Mouse (Mus musculus) heart, adult 2 months (tissue): ENCODE data around the gene Phldb2. TPM values are rescaled to one million over a fixed set of nuclear protein-coding genes. Genes with fewer than 3 reads are reported as not detected.
A peak's percentile ranks its signal among the peaks of the same experiment; 100 is the strongest.

Experiments used
- DNase-seq, 2 experiments: peaks; one replicate each; pipeline ENCODE4 v3.0.0; 2021
- H3K27ac ChIP-seq: fragments of 200-600 bp; 2 replicates; pipeline ENCODE4 v1.8.1; 2022
- H3K27me3 ChIP-seq: fragments of 200-500 bp; 2 replicates; pipeline ENCODE4 v1.6.1; 2012; ENCODE audit warnings: mild to moderate bottlenecking, low read length, inconsistent platforms, mixed read lengths; ENCODE audit not compliant: control insufficient read depth, insufficient read depth
- H3K36me3 ChIP-seq: fragments of 200-500 bp; 2 replicates; pipeline ENCODE4 v1.6.1; 2012; ENCODE audit warnings: low read length, inconsistent platforms; ENCODE audit not compliant: control insufficient read depth, insufficient read depth
- H3K4me1 ChIP-seq: fragments of 200-500 bp; 2 replicates; pipeline ENCODE4 v1.6.1; 2011; ENCODE audit warnings: low read length; ENCODE audit not compliant: control insufficient read depth, insufficient read depth
- H3K4me3 ChIP-seq: fragments of 200-600 bp; 2 replicates; pipeline ENCODE4 v1.8.1; 2022
- H3K79me2 ChIP-seq: fragments of 200-500 bp; replicated peaks from 2 replicates; pipeline ENCODE4 v1.6.1; 2012; ENCODE audit warnings: mild to moderate bottlenecking, inconsistent platforms, low read length, moderate library complexity, mixed read lengths; ENCODE audit not compliant: control insufficient read depth, insufficient read depth
- H3K9ac ChIP-seq: fragments of 200-500 bp; 2 replicates; pipeline ENCODE4 v1.6.1; 2012; ENCODE audit warnings: low read depth, mild to moderate bottlenecking, control low read depth, inconsistent platforms, low read length, mixed read lengths
- CTCF ChIP-seq: fragments of 200-600 bp; IDR thresholded peaks from 2 replicates; pipeline ENCODE4 v1.8.1; 2022; ENCODE audit warnings: antibody characterized with exemption, mild to moderate bottlenecking, moderate library complexity
- EP300 ChIP-seq: fragments of 200-500 bp; IDR thresholded peaks from 2 replicates; pipeline ENCODE4 v1.6.1; 2011; ENCODE audit warnings: low read depth, low read length, control low read depth; ENCODE audit not compliant: insufficient read depth
- POLR2A ChIP-seq: fragments of 200-500 bp; IDR thresholded peaks from 2 replicates; pipeline ENCODE4 v1.6.1; 2011; ENCODE audit warnings: mild to moderate bottlenecking, low read depth, low read length, control low read depth; ENCODE audit not compliant: insufficient read depth
- WGBS: fragments of 180-500 bp; shearing (Covaris S2); methylation state at CpG from one replicate; pipeline ENCODE4 v1.1.7; 2018; 5-methylcytosine and 5-hydroxymethylcytosine counted together
- intact Hi-C: fragments of 180-260 bp; cut with DNase I; formaldehyde crosslinking; loops from one replicate; pipeline ENCODE4 v1.15.1; 2025
- polyA plus RNA-seq: library from polyadenylated mRNA; depleted of rRNA; stranded (reverse); fragments of >200 nt; gene quantifications from 2 replicates; pipeline ENCODE4 v1.2.3, GENCODE M21; 2012
- total RNA-seq, 2 experiments: library from RNA; stranded (reverse); gene quantifications; 2 replicates each; pipeline ENCODE4 v1.2.3; 2021

The Phldb2 gene
- total and polyA plus RNA-seq, 3 experiments = 3.6 to 13.0 (median 10.9) TPM

DNA sequence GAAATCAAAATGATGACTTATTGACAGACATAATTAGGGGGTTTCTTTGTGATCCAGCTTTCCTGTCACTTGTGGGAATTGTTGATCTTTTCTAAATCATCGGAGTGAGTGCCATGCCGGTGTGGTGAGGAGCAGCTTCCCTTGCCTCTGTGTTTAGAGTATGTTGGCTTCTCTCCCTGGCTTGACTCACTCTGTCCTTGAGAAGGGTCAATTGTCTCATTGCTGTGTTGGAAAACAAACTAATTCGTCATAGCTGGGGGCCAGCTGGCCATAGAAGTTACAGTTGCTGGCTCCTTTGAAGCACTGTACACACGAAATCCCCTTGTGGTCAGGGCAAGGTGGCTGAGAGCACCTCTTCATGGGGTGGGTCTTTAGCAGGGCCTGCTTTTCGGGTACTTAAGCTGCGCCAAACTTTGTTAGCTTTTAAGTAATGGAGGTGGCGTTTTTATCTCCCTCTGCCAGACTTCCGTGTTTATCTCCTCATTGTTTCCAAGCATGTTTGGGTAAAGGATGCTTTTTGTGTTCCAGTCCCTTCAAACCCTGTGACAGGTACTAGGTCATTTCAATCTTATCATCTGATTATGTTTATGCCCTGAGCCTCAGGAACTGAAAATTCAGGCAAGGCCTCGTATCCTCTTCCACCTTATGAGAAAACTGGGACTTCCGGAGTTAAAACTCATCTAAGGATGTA lies 82.0 kb downstream of the Phldb2 start:
- H3K4me3 ChIP-seq = no peak overlapping the region
- no peaks in the 10 kb centered on the region for H3K79me2 ChIP-seq
- TF ChIP-seq POLR2A = no peak
- no peak for TF ChIP-seq EP300
- no peak for TF ChIP-seq CTCF
- DNase-seq = peak; percentile 23 to 43
- H3K36me3 ChIP-seq = peaks cover 6% of the 10 kb centered on the region
- WGBS = 26% methylated on average over 10 of the region's 10 CpGs
- H3K9ac ChIP-seq = no peak overlapping the region
- peaks cover 7% of the 10 kb centered on the region for H3K4me1 ChIP-seq
- no peak overlapping the region; the same call in 1 of the 2 replicates for H3K27ac ChIP-seq
- no peaks in the 10 kb centered on the region for H3K27me3 ChIP-seq
- intact Hi-C loops = loop anchor here (2.0 kb wide), 1 partner anchor 27 kb away; no protein-coding TSS in a partner anchor

DNA sequence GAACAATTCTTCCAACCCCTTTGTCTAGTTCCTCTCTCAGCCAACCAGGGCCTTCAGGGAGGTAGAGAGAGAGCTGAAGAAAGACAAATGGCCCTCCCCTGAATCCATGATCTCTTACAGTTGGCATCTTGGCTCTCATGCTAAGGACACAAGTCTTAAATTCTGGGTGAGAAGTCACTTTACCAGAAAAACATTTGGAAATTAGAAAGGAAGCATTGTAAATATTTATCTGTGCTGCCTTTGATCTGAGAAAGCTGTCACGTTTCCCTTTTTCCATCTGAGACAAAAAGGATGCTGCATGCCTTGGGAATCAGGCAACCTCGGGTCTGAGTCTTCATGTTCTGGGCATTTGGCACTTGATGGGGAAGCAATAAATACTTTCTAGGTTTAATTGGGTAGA lies 82.7 kb downstream of the Phldb2 start:
- peaks cover 6% of the 10 kb centered on the region for H3K36me3 ChIP-seq
- H3K4me3 ChIP-seq = no peak overlapping the region
- no peak overlapping the region for H3K27ac ChIP-seq
- intact Hi-C loops = loop anchor here (2.0 kb wide), 1 partner anchor 26 kb away; no protein-coding TSS in a partner anchor
- peaks cover 7% of the 10 kb centered on the region for H3K4me1 ChIP-seq
- no peak overlapping the region for H3K9ac ChIP-seq
- H3K27me3 ChIP-seq = no peaks in the 10 kb centered on the region
- TF ChIP-seq POLR2A (no peak), EP300 (no peak), CTCF (no peak)
- WGBS = 53% methylated on average over 2 of the region's 2 CpGs
- no peak for DNase-seq
- no peaks in the 10 kb centered on the region for H3K79me2 ChIP-seq

DNA sequence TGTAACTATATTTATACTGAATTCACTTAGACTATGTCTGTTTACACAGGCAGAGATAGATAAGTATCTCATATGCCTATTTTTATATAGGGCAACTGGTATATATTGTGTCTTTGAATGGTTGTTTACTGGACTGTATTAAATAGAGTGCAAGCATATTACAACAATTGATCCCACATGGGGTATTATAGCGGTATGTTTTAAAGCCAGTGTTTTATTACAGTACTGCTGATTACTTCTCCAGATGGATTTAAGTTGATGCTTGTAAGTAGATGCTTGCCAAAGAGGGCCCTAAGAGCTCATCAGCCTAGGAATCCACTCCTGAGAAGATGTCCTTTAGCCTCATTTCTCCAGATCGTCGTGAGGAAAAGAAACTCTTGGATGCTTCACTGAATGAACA lies 84.4 kb downstream of the Phldb2 start:
- Histone ChIP-seq H3K79me2 (no peaks in the 10 kb centered on the region), H3K4me3 (no peak overlapping the region), H3K27me3 (no peaks in the 10 kb centered on the region), H3K36me3 (peaks cover 6% of the 10 kb centered on the region), H3K9ac (no peak overlapping the region), H3K4me1 (peaks cover 7% of the 10 kb centered on the region), H3K27ac (no peak overlapping the region)
- intact Hi-C loops = loop anchor here (5.0 kb wide), 1 partner anchor 53 kb away; no protein-coding TSS in a partner anchor
- no peak for DNase-seq
- TF ChIP-seq POLR2A = no peak
- TF ChIP-seq EP300 = no peak
- no peak for TF ChIP-seq CTCF
- WGBS = 46% methylated on average over 3 of the region's 3 CpGs

DNA sequence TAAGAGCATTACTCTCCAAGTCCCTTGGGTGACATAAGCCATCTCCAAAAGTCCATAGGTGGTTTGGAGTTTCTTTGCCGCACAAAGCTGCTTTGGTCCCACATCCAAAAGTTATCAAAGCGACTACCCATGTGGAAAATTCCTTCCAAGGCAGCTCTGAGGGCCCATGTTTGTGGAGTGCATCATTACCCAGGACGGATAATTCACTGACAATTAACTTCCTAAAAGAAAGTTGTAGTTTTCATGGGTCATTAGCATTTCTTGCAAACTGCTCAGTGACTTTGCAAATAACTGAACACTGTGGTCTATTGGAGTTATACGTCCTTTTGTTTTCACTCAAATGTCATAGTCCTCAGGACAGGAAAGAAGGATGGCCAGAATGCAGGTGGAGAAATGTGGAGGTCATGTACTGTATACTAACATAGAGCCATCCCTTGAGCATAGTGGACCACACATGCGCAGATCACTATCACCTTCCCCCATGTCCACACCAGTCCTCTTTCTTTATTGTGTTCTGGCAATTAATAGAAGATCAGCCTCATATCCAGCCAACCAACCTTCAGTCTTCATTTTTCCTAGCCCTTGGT lies 96.0 kb downstream of the Phldb2 start:
- Histone ChIP-seq H3K27me3 (no peaks in the 10 kb centered on the region), H3K4me1 (no peaks in the 10 kb centered on the region), H3K27ac (no peak overlapping the region), H3K4me3 (no peak overlapping the region), H3K9ac (no peak overlapping the region), H3K36me3 (no peaks in the 10 kb centered on the region), H3K79me2 (no peaks in the 10 kb centered on the region)
- TF ChIP-seq POLR2A (no peak), CTCF (no peak), EP300 (no peak)
- 92% methylated on average over 5 of the region's 5 CpGs for WGBS
- intact Hi-C loops = no loop called here
- DNase-seq = no peak

DNA sequence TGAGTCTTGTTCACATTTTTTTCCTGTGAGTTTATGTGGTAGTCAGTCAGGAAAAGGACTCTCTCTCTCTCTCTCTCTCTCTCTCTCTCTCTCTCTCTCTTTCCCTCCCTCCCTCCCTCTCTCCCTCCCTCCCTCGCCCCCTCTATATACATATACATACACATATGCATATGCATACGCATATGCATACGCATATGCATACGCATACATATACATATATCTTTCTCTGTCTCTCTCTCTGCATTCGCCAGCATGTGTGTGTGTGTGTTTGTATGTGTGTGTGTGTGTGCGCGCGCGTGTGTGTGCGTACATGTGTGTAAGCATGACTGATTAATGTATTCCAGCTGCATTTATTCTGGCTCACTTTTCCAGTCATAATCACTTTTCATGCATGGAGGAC lies 98.9 kb downstream of the Phldb2 start:
- no peak for TF ChIP-seq CTCF
- TF ChIP-seq EP300 = no peak
- TF ChIP-seq POLR2A = no peak
- WGBS = 91% methylated on average over 10 of the region's 10 CpGs

DNA sequence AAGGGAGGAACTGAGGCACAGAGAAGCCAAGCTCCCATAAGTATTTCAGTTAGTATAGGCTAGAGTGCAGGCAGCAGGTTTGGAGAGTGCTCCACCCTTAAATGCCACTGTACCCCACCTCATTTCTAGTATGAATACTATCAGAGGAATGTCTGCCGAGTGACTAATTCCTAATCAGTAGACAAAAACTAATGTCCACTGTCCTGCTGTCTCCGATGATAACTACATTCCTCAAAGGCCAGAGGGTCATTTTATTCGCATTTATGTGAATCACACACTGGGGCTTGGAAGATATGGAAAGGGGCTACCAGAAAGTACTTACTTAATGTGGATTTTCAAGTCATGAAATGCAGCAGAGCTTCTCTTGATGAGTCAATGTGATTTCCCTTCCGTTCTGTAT lies 104.4 kb downstream of the Phldb2 start:
- intact Hi-C loops = no loop called here

More for the DNA sequence above, 98.9 kb downstream of the Phldb2 start:
- Histone ChIP-seq H3K4me1 (no peaks in the 10 kb centered on the region), H3K4me3 (no peak overlapping the region), H3K9ac (no peak overlapping the region), H3K27ac (no peak overlapping the region), H3K79me2 (no peaks in the 10 kb centered on the region), H3K27me3 (no peaks in the 10 kb centered on the region), H3K36me3 (no peaks in the 10 kb centered on the region)
- intact Hi-C loops = no loop called here
- DNase-seq = no peak

More for the DNA sequence above, 104.4 kb downstream of the Phldb2 start:
- no peak overlapping the region for H3K4me3 ChIP-seq
- H3K36me3 ChIP-seq = no peaks in the 10 kb centered on the region
- DNase-seq = no peak
- H3K27me3 ChIP-seq = no peaks in the 10 kb centered on the region
- WGBS = 50% methylated on average over 4 of the region's 4 CpGs
- H3K79me2 ChIP-seq = no peaks in the 10 kb centered on the region
- H3K9ac ChIP-seq = no peak overlapping the region
- no peak overlapping the region for H3K27ac ChIP-seq
- TF ChIP-seq POLR2A = no peak
- no peak for TF ChIP-seq CTCF
- TF ChIP-seq EP300 = no peak
- H3K4me1 ChIP-seq = peaks cover 4% of the 10 kb centered on the region
